Mouse (Mus musculus) kidney, adult 9 months (tissue): Measurements from ENCODE around the gene Qsox2.

ENCODE experiments used
- DNase-seq: peaks from one replicate; pipeline ENCODE4 v3.0.0; 2022

Gene Qsox2

DNA sequence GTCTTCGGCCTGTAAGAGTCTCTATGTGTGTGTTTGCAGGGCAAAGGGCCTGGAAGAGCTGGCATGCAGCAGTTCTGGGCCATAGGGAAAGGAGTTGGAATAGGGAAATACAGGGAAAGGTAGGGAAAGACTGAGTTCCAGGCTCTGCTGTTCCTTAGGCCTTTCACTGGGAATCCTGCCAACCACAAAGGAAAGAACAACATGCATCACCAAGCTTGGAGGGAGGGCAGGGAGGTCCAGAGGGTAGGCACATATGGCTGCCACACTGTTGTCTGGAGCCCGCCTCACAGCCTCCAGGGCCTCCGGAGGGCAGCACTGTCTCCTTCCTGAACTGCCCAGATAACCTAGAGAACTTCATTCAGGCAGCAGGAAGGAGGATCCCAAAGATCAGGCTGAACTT is 13.4 kb downstream of the Qsox2 start:
- DNase-seq, result no peak

DNA sequence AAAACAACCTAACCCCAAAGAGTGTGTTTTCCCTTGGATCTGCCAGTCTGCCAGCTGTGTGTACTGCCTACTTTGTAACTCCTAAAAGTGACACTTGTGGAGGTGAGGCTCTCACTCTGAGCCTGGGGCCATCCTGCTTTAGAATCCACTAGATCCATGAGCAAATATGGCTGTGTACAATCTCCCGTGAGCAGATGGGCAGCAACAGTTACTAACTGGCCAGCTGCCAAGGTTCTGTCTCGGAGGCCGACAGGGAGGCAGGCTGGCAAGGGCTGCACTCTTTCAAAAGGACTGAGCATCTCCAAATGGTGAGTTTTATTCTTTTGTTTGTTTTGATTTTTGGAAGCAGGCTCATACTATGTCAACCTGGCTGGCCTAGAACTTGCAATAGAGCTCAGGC is 22.8 kb downstream of the Qsox2 start:
- DNase-seq, result no peak

DNA sequence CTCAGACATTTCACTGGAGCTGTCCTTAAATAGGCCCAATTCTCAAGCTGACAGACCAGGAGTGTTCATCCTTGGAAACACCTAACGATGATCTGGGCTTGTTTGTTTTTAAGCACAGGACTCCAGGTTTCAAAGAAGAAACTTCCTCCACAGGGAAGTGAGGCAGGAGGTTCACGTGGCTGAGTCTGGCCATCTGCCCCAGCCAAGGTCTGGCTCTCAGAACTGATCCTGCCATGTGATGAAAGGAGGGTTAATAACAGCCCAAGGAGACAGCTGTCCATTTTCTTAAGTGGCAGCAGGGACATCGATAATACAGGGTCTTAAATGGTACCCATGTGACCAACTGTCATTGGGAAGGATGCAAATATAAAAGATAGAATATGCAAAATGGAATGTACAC is 27.8 kb downstream of the Qsox2 start:
- DNase-seq, result no peak

DNA sequence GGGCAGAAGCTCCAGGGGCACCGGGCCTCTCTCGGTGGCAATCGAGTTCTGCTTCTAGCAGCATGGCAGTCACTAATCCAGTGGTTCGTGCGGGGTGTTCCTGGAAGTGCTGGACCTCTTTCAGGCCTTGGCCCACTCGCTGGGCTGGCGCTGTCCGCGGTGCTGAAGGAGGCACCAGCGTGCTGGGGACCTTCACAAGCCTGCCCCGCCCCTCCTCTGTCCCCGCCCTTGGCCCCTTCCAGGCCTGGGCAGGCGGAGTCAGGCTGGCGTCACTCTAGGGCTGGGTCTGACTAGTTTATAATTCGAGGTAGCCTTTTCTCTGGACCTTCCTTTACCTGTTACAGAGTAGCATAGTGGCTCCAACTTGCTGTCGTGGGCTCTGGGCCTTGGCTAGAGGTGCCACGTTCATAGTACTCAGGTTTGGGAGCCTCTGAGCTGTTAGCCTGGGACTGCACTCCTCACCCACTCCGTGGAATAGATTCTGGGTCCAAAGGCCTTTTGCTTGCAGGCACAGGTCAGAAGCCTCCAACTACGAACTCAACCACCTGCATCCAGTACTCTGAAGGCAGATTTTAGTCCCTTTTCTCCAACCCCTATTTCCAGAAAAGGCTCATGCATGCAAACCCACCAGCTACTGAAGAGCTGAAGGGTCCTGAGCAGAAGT is 29.1 kb downstream of the Qsox2 start, which contains the start of gene Lhx3:
Gene Lhx3 (minus strand): TSS at position 164 of the 664 bp plus-strand sequence.
- peak; percentile 88 for DNase-seq

DNA sequence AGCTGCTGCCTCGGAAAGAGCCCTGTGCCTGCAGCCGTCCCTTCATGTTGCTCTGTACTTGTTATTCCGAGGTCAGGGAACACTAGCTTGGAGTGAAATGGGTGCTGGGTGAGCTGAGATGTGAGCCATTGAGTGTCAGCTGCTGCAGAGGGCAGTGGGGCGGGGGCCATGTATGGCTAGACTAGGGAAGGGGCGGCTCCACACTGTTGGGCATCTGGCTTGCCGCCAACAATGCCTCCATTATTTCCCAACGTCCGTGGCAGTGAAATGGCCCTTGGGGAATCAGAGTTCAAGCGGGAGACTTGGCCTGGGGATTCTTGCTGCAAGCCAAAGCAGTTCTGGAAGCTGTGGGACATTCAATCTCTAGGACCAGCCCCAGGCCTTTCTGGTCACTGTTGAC is 29.8 kb downstream of the Qsox2 start:
- no peak for DNase-seq

DNA sequence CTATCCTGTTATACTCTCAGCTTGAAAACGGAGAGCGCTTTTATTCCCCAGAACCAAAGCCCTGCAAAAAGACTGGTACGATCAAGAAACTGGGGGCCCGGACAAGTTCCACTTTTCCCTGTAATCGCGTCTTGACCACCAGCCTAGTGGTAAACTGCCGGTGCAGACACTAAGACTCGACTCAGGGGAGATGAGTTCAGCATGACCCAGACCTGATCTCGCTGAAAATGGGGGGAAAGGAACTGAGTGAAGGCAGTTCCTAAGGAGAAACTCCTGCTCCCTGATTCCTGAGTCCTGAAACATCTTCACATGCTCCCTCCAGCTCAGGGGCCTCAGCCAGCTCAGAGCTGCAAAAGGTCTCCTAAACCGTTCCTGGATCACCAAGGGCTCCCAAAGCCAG is 31.6 kb downstream of the Qsox2 start:
- DNase-seq, result no peak

DNA sequence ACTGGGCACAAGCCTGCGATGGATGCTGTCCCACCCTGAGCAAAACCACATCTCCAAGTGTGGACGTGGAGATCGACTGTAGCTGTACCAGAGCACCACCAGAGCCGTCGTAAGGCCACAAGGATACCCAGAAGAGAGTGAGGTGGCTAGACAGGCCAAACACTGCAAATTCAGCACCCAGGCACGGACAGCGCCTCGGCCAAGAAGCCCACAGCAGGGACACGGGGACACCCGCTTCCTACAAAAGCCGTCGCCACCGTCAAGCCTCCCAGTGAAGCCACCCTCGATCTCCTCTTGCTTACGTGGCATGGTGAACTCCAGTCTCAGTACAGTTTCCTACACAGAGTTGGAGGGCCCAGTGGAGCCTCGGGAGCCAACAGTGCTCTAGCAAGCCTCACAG is 32.2 kb downstream of the Qsox2 start:
- no peak for DNase-seq

DNA sequence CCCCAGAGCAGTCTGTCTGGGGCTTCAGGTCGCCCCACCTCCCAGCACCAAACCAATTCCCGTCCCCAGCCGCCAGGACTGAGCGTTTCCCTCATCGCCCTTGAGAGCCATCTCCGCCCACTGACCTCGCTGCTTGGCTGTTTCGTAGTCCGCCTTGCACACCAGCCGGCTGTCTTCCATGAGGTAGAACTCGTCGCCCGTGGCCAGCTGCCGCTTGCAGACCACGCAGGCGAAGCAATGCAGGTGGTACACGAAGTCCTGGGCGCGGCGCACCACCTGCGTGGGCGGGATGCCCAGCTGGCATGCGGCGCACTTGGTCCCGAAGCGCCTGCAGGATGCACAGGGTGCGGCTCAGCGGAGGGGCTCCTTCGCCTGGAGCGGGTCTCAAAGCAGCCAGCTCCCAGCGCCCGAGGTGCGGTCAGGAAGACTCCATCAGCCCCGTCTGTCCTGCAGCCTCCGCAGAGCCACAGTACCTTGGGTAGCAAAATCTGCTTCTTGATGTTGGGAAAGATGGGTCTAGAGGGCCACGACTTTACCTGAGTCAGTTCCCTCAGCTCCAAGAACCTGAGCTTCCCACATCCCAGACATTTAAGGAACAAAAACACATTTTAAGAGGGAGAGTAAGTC is 34.4 kb downstream of the Qsox2 start:
- DNase-seq, result no peak

DNA sequence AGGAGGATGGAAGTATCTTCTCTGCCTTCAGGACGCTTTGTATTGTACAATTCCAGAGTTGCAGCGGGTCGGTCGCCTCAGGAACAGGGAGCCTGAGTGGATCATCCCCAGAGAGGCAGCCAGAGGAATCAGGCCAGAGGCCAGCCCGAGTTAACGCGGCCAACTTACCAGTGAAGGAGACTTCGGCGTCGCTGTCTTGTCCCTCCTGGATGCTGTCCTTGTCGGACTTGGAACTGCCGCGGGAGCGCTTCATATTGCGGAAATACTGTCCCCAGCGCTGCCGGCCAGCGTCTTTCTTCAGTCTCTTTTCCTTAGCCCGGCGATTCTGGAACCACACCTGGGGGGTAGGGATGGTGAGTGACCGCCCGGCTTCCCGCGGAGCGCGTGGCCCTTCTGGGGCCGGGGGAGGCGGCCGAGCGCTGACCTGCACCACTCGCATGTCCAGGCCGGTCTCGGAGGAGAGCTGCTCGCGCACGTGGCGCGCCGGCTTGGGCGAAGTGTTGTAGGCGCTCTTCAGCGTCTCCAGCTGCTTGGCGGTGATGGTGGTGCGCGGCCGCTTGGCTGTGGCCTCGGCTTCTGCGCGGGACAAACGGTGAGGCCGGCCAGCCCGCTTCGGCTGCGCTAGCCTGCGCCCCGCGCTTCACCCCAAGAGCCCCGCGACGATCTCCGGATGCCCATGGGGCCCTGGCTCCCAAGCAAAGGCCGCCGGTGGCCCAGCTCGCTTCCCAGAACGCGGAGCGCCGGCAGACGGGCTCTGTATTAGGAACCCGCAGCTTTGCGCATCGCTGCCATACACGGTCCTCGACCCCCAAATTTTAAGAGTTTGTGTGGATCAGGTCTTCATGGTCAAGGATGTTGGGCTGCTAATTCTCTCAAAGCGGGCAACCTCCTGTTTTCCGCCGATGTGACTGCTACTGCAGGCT is 35.1 kb downstream of the Qsox2 start:
- DNase-seq, result no peak

DNA sequence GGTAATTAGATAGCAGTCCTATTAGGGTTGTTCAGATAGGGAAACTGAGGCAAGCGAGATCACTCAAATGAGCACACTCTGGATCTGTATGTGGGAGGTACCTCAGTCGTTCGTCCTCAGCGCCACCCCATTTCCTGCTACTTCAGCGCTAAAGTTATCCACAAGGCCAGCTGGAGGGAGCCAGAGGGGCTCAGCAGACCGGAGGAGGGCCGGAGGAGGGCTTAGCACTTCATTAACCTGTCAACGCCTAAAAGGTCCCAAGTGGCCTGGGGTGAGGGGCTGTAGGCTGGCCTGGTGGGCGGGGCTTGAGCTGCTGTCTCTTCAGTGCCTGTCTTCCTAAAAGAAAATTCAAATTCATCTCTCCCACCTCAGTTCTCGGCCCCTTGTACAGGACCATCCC is 38.8 kb downstream of the Qsox2 start:
- no peak for DNase-seq

DNA sequence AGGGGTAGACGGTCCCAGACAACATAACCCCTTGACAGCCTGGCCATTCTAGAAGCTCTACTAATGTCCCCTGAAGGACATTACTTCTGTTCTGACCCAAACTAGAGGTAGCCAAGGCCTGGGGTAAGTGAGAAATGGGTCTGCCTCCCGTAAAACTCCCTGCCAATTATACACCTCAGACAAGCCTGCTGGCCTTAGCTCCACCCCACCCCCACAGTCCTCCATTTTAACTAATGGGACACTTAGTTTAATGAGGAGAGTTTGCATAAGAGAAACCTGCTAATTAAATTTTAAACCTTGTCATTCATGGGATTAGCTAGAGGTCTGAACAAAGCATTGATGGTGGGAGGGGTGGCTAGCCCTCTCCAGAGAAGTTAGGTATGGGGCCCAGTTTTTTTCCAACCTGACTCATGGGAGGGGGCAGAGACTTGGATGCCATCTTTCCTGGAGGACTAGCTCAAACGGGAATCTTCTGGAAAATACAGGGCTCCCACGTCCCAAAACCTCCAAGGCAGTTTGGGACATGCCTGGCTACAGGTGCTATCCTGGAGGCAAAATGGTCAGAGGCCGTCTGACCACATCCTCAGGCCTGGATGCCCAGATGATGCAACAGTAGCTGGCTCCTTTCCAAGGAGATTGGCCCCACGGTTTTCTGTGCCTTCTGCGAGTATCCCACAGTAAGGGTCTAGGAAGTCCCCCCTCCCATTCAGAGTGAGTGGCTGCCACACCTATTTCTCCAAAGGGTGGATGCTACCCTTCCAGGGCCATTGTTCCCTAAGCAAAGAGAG is 42.6 kb downstream of the Qsox2 start:
- DNase-seq, result no peak

DNA sequence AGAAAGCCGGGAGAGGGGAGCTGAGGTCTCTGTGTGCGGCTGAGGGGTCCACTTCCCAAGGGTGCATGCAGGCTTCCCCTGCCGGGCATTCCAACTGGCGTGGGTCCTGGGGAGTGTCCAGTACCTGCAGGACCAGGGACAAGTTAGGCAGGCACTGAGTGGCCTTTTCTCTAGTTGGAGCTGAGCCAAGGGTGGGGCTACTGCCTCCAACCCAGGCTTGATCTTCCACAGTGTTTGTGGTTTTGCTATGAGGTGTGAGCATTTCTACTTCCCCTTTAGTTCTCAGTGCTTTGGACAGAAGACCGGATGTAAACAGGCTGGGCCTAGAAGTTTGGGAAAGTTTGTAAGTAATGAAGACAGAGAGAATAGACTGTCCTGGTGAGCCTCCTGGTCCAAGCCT is 48.8 kb downstream of the Qsox2 start:
- DNase-seq, result peak; percentile 31

DNA sequence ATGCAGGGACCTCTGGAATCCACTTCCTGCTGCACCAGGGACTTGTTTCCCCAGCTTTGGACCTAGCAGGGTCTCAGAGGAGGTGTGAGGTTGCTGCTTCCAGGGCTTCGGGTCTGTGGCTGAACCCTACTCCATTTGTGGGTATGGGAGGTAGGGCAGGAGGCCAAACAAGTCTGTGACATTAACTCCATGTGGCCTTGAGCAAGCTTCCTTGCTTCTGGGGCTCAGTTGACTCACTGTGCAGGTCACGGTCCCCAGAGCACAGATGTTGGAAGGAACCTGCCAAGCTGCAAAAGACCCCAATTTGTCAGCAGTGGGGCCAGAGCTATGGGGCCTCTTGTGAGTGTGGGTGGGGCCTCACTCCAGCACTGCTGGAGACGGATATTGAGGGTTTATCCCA is 53.0 kb downstream of the Qsox2 start:
- DNase-seq, result no peak

DNA sequence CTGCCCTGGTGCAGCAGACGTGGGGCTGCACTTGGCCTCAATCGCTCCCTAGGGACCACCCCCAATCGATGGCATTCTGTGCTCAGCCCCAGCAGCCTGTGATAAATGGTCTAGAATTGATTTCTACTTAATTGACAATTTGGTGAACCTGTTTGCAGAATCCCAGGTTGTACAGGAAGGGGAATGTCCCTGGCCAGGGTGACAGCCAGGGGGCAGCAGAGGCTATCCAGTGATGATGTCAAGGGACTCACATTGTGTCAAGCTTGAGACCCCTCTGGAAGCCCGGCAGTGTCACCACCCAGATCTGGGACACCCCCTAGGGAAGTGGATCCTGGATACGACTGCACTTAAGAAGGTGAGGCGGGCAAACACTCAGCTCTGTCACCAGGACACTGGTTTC is 54.7 kb downstream of the Qsox2 start:
- DNase-seq, result peak; percentile 41

DNA sequence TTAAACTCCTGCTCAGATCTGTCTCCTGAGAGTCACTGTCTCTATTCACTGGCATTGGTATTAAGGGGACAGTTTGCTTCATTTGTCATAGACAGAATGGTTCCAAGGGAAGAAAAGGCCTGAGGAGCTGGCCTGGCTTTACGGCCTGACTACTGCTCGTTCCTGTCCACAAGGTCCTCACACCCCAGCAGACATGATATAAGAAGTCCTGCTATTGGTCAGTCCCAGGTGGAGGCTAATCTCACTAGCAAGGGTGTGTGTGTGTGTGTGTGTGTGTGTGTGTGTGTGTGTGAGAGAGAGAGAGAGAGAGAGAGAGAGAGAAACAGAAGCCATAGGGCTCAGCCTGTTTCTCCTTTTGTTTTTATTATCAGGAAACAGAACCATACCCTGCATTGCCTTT is 60.1 kb downstream of the Qsox2 start:
- no peak for DNase-seq

DNA sequence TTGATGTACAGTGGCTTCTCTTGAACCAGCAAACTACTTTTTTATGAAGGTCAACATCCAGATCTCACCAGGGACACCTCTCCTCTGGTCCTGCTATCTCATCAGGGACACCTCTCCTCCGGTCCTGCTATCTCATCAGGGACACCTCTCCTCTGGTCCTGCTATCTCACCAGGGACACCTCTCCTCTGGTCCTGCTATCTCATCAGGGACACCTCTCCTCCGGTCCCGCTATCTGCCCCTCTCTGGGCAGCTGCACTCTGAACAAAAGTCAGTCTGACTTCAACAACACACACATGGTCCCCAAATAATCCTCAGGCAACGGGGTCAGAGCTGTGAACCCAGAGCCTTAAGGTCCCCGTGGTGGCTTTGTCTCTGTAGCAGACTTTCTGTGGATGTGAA is 60.6 kb downstream of the Qsox2 start:
- DNase-seq, result no peak

DNA sequence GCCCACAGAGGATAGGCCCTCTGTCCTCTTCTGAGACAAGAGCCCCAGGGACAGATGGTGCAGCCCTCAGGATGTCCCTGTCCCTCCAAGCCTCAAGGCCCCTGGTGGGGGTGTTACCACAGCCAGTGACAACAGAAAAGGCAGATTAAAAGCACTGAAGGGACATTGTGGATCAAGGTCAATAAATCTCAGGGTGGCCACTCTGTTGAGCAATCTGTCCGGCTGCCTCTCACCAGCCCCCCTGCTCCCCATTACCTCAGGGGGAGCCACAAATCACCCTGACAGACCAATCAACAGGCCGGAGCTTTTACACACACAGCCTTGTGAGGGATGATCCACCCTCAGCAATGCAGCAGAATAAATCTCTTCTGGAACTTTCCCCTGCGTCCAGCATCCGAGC is 62.1 kb downstream of the Qsox2 start:
- DNase-seq, result no peak

DNA sequence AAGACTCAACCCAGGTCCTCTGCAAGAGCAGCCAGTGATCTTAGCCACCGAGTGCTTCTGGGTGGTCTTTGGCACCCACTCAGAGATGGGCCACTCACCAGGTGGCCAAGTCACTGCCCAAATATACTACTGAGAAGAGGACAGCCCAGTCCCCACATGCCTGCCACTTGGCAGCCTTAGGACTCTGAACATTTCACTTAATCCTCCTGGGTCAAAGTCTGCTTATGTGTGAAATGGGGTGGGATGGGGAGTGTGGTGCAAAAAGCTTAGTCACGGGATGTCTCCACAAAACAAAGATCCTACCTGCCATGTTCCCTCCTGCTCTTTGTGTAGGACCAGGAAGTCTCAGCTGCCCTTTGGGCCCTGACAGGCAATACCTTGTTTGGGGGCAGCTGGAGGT is 65.2 kb downstream of the Qsox2 start:
- peak; percentile 25 for DNase-seq

DNA sequence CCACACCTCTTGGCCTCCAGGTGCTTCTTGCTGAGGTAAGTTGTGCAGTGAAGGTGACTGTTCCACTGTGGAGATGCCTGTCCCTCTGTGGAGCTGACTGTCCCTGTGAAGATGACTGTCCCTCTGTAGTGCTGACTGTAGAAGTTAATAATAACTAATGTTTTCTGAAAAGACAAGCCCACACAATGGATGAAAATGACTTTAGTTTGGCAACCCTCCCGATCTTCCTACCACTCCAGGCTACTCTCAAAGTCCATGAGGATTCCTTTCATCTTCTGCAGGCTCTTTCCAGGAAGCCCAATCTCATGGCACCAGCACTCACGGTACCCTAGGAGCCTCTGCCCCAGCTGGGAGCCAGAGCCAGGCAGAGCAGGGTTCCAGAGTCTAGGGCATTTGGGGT is 66.9 kb downstream of the Qsox2 start:
- DNase-seq, result no peak

DNA sequence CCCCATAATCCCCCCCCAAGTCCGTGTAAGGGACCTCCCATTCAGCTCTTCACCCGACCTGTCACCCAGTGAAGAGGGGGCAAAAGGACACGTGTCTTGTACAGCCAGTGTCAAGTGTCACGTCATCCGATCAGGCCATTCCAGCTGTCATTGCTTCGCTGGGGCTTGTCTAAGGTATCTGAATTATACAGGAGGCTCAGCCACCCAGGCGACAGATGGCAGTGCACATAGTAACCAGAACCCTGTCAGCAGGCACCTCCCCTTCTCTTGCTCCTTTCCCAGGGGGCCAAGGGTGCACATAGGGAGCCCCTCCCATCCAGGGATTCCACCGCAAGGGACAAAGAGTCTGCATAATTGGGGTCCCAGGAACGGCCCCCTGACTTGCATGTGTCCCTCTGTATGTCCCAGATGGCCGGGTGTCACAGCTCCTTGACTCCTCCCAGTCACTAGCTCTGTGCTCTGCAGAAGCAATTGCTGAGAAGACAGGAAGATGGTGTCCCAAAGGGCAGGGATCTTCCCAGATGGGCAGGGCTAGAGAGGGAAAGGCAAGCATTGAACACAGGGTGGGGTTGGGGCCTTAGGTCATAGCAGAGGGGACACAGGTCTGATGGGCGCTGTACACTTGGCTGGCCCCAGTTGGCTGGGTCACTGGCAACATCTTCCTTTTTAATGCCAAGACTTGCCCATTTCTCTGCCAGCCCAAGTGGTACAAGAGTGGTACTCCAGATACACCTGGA is 68.3 kb downstream of the Qsox2 start:
- DNase-seq, result no peak

DNA sequence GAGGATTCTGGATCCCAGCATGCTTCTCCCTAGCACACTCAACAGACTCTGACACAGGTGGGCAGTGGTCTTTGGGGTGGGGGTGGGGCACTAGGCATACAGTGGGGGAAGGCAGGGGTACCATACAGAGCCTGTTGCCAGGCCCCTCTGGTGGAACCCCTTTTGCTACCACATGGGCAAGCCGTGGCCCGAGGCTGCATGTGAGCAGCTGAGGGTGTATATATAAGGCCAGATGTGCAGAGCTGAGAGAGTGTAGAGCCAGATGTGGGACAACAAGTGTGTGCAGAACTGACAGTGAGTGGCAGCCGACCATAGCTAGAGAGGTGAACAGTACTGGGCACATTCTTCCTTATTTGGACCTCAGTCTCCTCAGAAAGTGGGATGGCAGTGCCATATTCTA is 70.4 kb downstream of the Qsox2 start:
- DNase-seq, result no peak
